Mouse (Mus musculus) naive thymus-derived CD4-positive, alpha-beta T cell, adult 5 months (primary cell): ENCODE data around the gene Rbm18. TPM values are rescaled to one million over a fixed set of nuclear protein-coding genes. Genes with fewer than 3 reads are reported as not detected.

ENCODE experiments used
- polyA plus RNA-seq: library from polyadenylated mRNA; unstranded; fragments of 100-300 nt; shearing (Covaris generic); gene quantifications from one replicate; pipeline ENCODE4 v1.2.1, GENCODE M21; 2017

Rbm18 gene
- 74.0 TPM for polyA plus RNA-seq

DNA sequence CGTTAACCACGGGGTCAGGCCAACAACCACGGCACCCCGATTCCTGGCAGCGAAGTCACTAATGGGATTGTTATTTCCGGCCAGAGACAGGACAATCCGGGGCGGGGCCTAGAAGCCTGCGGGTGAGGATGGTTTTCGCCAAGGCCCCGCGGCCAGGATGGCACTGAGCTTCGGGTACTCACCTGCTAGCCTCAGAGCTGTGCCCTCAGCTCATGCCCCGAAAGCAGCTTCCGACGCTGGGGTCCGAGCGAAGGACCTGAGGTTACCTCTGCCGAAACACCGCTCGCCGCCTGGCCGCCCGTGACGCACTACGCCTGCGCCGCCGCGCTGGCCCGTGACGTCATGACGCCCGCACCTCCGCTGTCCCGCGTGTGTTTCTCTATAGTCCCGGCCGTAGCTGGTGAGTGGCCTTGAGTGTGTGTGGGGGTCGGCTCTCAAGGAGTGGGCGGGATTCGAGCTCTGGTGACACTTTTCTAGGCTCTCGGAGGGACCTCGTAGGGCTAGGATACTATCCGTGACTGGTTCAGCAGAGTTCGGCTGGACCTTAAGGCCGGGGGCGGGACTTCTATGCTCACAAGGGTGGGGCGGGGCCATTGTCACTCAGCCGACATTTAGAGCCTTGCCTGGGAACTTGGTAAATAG is at the start of gene Rbm18, which contains the start of gene Mrrf:
TSS of gene Rbm18 (minus strand) at position 474 of the 642 bp plus-strand sequence.
TSS of gene Mrrf (plus strand) at position 90 of the 642 bp plus-strand sequence.

DNA sequence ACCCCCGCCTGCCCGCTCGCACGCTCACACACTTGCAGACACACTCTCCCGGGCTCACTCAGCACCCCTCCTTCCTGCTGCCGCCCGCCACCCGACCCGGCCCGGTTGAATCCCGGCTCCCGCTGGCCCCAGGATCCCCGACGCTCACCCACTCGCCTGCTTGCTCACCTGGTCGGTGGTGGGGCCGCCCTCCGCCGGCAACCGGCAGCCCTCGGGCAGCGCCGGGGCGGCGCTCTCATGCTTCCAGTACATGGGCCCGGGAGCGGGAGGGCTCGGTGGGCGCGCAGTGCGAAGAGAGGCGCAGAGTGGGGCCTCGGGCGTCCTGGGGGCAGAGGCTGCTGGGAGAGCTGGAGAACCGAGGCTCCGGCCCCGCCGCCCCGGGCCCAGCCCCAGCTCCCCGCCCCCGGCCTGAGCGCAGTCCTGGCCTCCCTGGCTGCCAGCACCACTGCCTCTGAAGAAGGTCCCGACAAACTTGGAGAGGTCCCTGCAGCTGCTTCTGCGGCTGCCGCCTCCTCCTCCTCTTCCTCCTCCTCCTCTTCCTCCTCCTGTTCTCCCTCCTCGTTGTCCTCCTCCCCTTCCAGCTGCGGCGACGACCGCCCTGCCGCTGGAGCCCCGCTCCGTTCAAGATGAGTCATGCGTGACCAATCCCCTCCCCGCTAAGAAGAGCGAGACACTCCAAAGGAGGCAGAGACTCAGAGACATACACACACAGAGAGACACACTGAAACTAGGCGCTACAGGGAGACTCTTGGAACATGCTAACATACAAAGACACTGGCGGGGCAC is 31.4 kb downstream of the Rbm18 start, which contains the start of gene Lhx6:
TSS of gene Lhx6 (minus strand) at position 453 of the 786 bp plus-strand sequence.

Other genes starting within 250 kb of the Rbm18 start
- 1.3 TPM for gene Ttll11, start 156.9 kb downstream of the Rbm18 start, polyA plus RNA-seq
- gene Ndufa8, start 87.4 kb downstream of the Rbm18 start, polyA plus RNA-seq: 78.5 TPM
- not detected for gene Morn5, start 87.3 kb downstream of the Rbm18 start, polyA plus RNA-seq
- gene Lhx6, start 31.4 kb downstream of the Rbm18 start, polyA plus RNA-seq: not detected
- 12.4 TPM for gene Mrrf, start 384 bp downstream of the Rbm18 start, polyA plus RNA-seq
- gene Ptgs1, start 93.7 kb upstream of the Rbm18 start, polyA plus RNA-seq: not detected
- 0.22 TPM for gene Olfr338, start 236.7 kb upstream of the Rbm18 start, polyA plus RNA-seq